Mouse (Mus musculus): ENCODE measurements at regions not wholly inside any gene's neighbourhood (a gene's known extent, or its start where the extent isn't known, plus 50 kb on each side); places are given as distances from the start of the nearest gene placed in this dataset.

- Histone ChIP-seq H3K4me1 (ENCODE audit: control insufficient read depth in 1 of 2, insufficient read depth in 2 of 2) (no peaks in the 10 kb centered on the region), H3K9ac (ENCODE audit: insufficient read depth, low read depth) (no peak overlapping the region), H3K79me2 (replicated peaks; ENCODE audit: control insufficient read depth, extremely low read depth, insufficient read depth, poor library complexity, severe bottlenecking) (no peaks in the 10 kb centered on the region), H3K27ac (ENCODE audit: insufficient read depth, low read depth) (no peak overlapping the region), H3K36me3 (replicated peaks in 1 of 2; ENCODE audit: control insufficient read depth in 1 of 2, insufficient read depth in 1 of 2, low read length in 1 of 2) (no peaks in the 10 kb centered on the region), H3K27me3 (replicated peaks) (no peaks in the 10 kb centered on the region), H3K4me2 (ENCODE audit: insufficient read depth, low read depth, poor library complexity, severe bottlenecking) (no peak overlapping the region), H3K4me3 (replicated peaks in 1 of 3; ENCODE audit: low read depth in 2 of 3, low read length in 2 of 3, poor library complexity in 1 of 3) (no peak overlapping the region), H3K9me3 (replicated peaks; ENCODE audit: low read length) (peaks cover 60% of the 10 kb centered on the region)
- dilution Hi-C loops (cut with MboI; ENCODE audit: extremely low pct_ligation_motif_present, extremely low pct_unique_long_range_greater_than_20kb, low sequenced_read_pairs) (no loop called here), in situ Hi-C loops (cut with MboI; ENCODE audit: low pct_ligation_motif_present, low pct_unique_long_range_greater_than_20kb, low sequenced_read_pairs) (no loop called here)
- no peak for DNase-seq (ENCODE audit: extremely low read depth)
- TF ChIP-seq MYC (IDR thresholded peaks at IDR 0.05; ENCODE audit: low read depth, low read length) = no peak
- TF ChIP-seq JUN (IDR thresholded peaks at IDR 0.05; ENCODE audit: insufficient read depth, low read depth, low read length) = no peak
- TF ChIP-seq NELFE (IDR thresholded peaks at IDR 0.05; ENCODE audit: low read depth, low read length) = no peak
Observed at GRCm38 (mm10) chr2:171630101-171630715, 413.1 kb downstream of the Cbln4 start.

- no peak overlapping the region for H3K9ac ChIP-seq (ENCODE audit: insufficient read depth, low read depth)
- no peak for DNase-seq (ENCODE audit: extremely low read depth)
- H3K27me3 ChIP-seq (replicated peaks) = no peaks in the 10 kb centered on the region
- dilution Hi-C loops (cut with MboI; ENCODE audit: extremely low pct_ligation_motif_present, extremely low pct_unique_long_range_greater_than_20kb, low sequenced_read_pairs) (no loop called here), in situ Hi-C loops (cut with MboI; ENCODE audit: low pct_ligation_motif_present, low pct_unique_long_range_greater_than_20kb, low sequenced_read_pairs) (no loop called here)
- H3K4me3 ChIP-seq (replicated peaks in 1 of 3; ENCODE audit: low read depth in 2 of 3, low read length in 2 of 3, poor library complexity in 1 of 3) = no peak overlapping the region
- no peak overlapping the region for H3K4me2 ChIP-seq (ENCODE audit: insufficient read depth, low read depth, poor library complexity, severe bottlenecking)
- H3K79me2 ChIP-seq (replicated peaks; ENCODE audit: control insufficient read depth, extremely low read depth, insufficient read depth, poor library complexity, severe bottlenecking) = no peaks in the 10 kb centered on the region
- peaks cover 58% of the 10 kb centered on the region for H3K9me3 ChIP-seq (replicated peaks; ENCODE audit: low read length)
- TF ChIP-seq RAD21 (IDR thresholded peaks at IDR 0.05; ENCODE audit: low read depth, low read length) (no peak), POLR2A (IDR thresholded peaks at IDR 0.05; ENCODE audit: low read depth, low read length) (no peak), BHLHE40 (IDR thresholded peaks at IDR 0.05; ENCODE audit: low read depth, low read length) (no peak), NRF1 (IDR thresholded peaks at IDR 0.05; ENCODE audit: low read depth, low read length) (no peak), CTCF (conservative IDR thresholded peaks at IDR 0.05 in 1 of 2, IDR thresholded peaks at IDR 0.05 in 1 of 2; ENCODE audit: low read depth in 2 of 2, low read length in 2 of 2) (no peak), KAT2A (IDR thresholded peaks at IDR 0.05; ENCODE audit: insufficient replicate concordance, low read length) (no peak), POLR2AphosphoS2 (IDR thresholded peaks at IDR 0.05; ENCODE audit: low read depth, low read length) (no peak), MAZ (IDR thresholded peaks at IDR 0.05; ENCODE audit: low read depth, low read length) (no peak)
- no peak overlapping the region for H3K27ac ChIP-seq (ENCODE audit: insufficient read depth, low read depth)
- no peaks in the 10 kb centered on the region for H3K36me3 ChIP-seq (replicated peaks in 1 of 2; ENCODE audit: control insufficient read depth in 1 of 2, insufficient read depth in 1 of 2, low read length in 1 of 2)
- H3K4me1 ChIP-seq (ENCODE audit: control insufficient read depth in 1 of 2, insufficient read depth in 2 of 2) = no peaks in the 10 kb centered on the region
Observed at GRCm38 (mm10) chr2:171628182-171628850, 414.9 kb downstream of the Cbln4 start.

GRCm38 (mm10) chr2:171620668-171621067 is 422.6 kb downstream of the Cbln4 start:
- no peak for DNase-seq (ENCODE audit: extremely low read depth)
- dilution Hi-C loops (cut with MboI; ENCODE audit: extremely low pct_ligation_motif_present, extremely low pct_unique_long_range_greater_than_20kb, low sequenced_read_pairs) = no loop called here

More at GRCm38 (mm10) chr2:171620668-171621067, 422.6 kb downstream of the Cbln4 start:
- Histone ChIP-seq H3K27ac (ENCODE audit: insufficient read depth, low read depth) (no peak overlapping the region), H3K27me3 (replicated peaks) (no peaks in the 10 kb centered on the region), H3K4me3 (replicated peaks in 1 of 3; ENCODE audit: low read depth in 2 of 3, low read length in 2 of 3, poor library complexity in 1 of 3) (no peak overlapping the region), H3K9me3 (replicated peaks; ENCODE audit: low read length) (peaks cover 65% of the 10 kb centered on the region), H3K4me1 (ENCODE audit: control insufficient read depth in 1 of 2, insufficient read depth in 2 of 2) (no peaks in the 10 kb centered on the region), H3K36me3 (replicated peaks in 1 of 2; ENCODE audit: control insufficient read depth in 1 of 2, insufficient read depth in 1 of 2, low read length in 1 of 2) (no peaks in the 10 kb centered on the region), H3K4me2 (ENCODE audit: insufficient read depth, low read depth, poor library complexity, severe bottlenecking) (no peak overlapping the region), H3K9ac (ENCODE audit: insufficient read depth, low read depth) (no peak overlapping the region), H3K79me2 (replicated peaks; ENCODE audit: control insufficient read depth, extremely low read depth, insufficient read depth, poor library complexity, severe bottlenecking) (no peaks in the 10 kb centered on the region)
- no peak for TF ChIP-seq JUND (conservative IDR thresholded peaks at IDR 0.05; ENCODE audit: low read depth, low read length)
- TF ChIP-seq UBTF (IDR thresholded peaks at IDR 0.05; ENCODE audit: low read depth, low read length) = no peak
- in situ Hi-C loops (cut with MboI; ENCODE audit: low pct_ligation_motif_present, low pct_unique_long_range_greater_than_20kb, low sequenced_read_pairs) = no loop called here

Measured in CH12.LX (cell line).